ENCODE assay signal across 19 mouse cellular contexts in genomic region chr13:73767224-73767623, GRCm38 (mm10). TPM values are rescaled to one million over a fixed set of nuclear protein-coding genes. Genes with fewer than 3 reads are reported as not detected.
DNase-seq lines count a peak whose midpoint lies in the region; ATAC-seq and TF ChIP-seq lines count a peak whose summit lies in the region.
"Had no signal": no experiment of that assay in that cellular context is flagged by ENCODE, and none has a peak within 500 bp of the region (broad histone marks: within the 10 kb centered on the region; RNA-seq: fewer than 3 reads in every experiment).

No protein-coding gene starts in this region.

- H3K9ac ChIP-seq in heart, embryonic 13.5 days: peak overlapping the region; percentile 96; the same call in 1 of the 2 replicates
- H3K9ac ChIP-seq in liver, embryonic 11.5 days (ENCODE audit: low read depth, low read length): no peak overlapping the region
- H3K9ac ChIP-seq in liver, embryonic 12.5 days: no peak overlapping the region
- peak overlapping the region; percentile 46; the same call in 1 of the 2 replicates for H3K9ac ChIP-seq in intestine, embryonic 16.5 days (ENCODE audit: low read depth, low read length)
- H3K9ac ChIP-seq: kidney, embryonic 15.5 days; lung, embryonic 14.5 days; neural tube, embryonic 13.5 days had no signal

- peaks cover 9% of the 10 kb centered on the region for H3K36me3 ChIP-seq in heart, embryonic 13.5 days
- H3K36me3 ChIP-seq in liver, embryonic 11.5 days (ENCODE audit: control insufficient read depth, insufficient read depth, low read length): no peaks in the 10 kb centered on the region
- 0 out of 2 replicates have a peak, but pooled peaks cover 4% of the 10 kb centered on the region for H3K36me3 ChIP-seq in liver, embryonic 12.5 days
- H3K36me3 ChIP-seq in intestine, embryonic 16.5 days (ENCODE audit: control insufficient read depth, insufficient read depth, low read length): no peaks in the 10 kb centered on the region
- H3K36me3 ChIP-seq in small intestine, adult 2 months (ENCODE audit: control insufficient read depth, insufficient read depth, low read length): peaks cover 6% of the 10 kb centered on the region
- H3K36me3 ChIP-seq: kidney, embryonic 15.5 days; neural tube, embryonic 13.5 days had no signal

- 57% methylated on average over 8 of the region's 8 CpGs for WGBS in heart, embryonic 13.5 days
- 67% methylated on average over 8 of the region's 8 CpGs for WGBS in liver, embryonic 11.5 days
- 60% methylated on average over 8 of the region's 8 CpGs for WGBS in liver, embryonic 12.5 days (ENCODE audit: insufficient replicate concordance)
- 54% methylated on average over 8 of the region's 8 CpGs for WGBS in intestine, embryonic 16.5 days
- WGBS in small intestine, adult 2 months: 23% methylated on average over 8 of the region's 8 CpGs

- no peaks in the 10 kb centered on the region for H3K9me3 ChIP-seq in heart, embryonic 13.5 days
- no peaks in the 10 kb centered on the region for H3K9me3 ChIP-seq in liver, embryonic 11.5 days (ENCODE audit: control insufficient read depth, low read length)
- no peaks in the 10 kb centered on the region for H3K9me3 ChIP-seq in liver, embryonic 12.5 days (replicated peaks)
- no peaks in the 10 kb centered on the region for H3K9me3 ChIP-seq in intestine, embryonic 16.5 days (ENCODE audit: control insufficient read depth, low read length)
- H3K9me3 ChIP-seq: kidney, embryonic 15.5 days; neural tube, embryonic 13.5 days had no signal

- no peak for TF ChIP-seq CTCF in small intestine, adult 2 months (IDR thresholded peaks at IDR 0.05; ENCODE audit: extremely low read depth, insufficient read length, insufficient replicate concordance, low read depth, low read length)

- ATAC-seq in heart, embryonic 13.5 days (ENCODE audit: extremely low read depth, insufficient number of reproducible peaks, low FRiP score, low TSS enrichment): no peak
- ATAC-seq in liver, embryonic 11.5 days (replicated peaks; ENCODE audit: low FRiP score): no peak
- no peak for ATAC-seq in liver, embryonic 12.5 days
- ATAC-seq in intestine, embryonic 16.5 days: no peak
- ATAC-seq: forebrain, embryonic 16.5 days had no signal

- peaks cover 79% of the 10 kb centered on the region for H3K4me1 ChIP-seq in heart, embryonic 13.5 days
- H3K4me1 ChIP-seq in liver, embryonic 11.5 days (replicated peaks; ENCODE audit: control insufficient read depth, insufficient read depth, low read length): peaks cover 20% of the 10 kb centered on the region
- peaks cover 77% of the 10 kb centered on the region for H3K4me1 ChIP-seq in liver, embryonic 12.5 days
- H3K4me1 ChIP-seq in intestine, embryonic 16.5 days (ENCODE audit: control insufficient read depth, insufficient read depth, low read length): peaks cover 59% of the 10 kb centered on the region
- H3K4me1 ChIP-seq in small intestine, adult 2 months (ENCODE audit: control insufficient read depth, insufficient read depth, insufficient read length, low read length): peaks cover 64% of the 10 kb centered on the region

- no peaks in the 10 kb centered on the region for H3K27me3 ChIP-seq in heart, embryonic 13.5 days (replicated peaks)
- H3K27me3 ChIP-seq in liver, embryonic 11.5 days (replicated peaks; ENCODE audit: control insufficient read depth, insufficient read depth, low read length): no peaks in the 10 kb centered on the region
- no peaks in the 10 kb centered on the region for H3K27me3 ChIP-seq in liver, embryonic 12.5 days (replicated peaks)
- H3K27me3 ChIP-seq in intestine, embryonic 16.5 days (replicated peaks; ENCODE audit: control insufficient read depth, insufficient read depth, low read length): no peaks in the 10 kb centered on the region
- no peaks in the 10 kb centered on the region for H3K27me3 ChIP-seq in small intestine, adult 2 months (ENCODE audit: control insufficient read depth, insufficient read depth, low read length)
- H3K27me3 ChIP-seq: kidney, embryonic 15.5 days; neural tube, embryonic 13.5 days had no signal

- H3K4me3 ChIP-seq in heart, embryonic 13.5 days: no peak overlapping the region
- H3K4me3 ChIP-seq in liver, embryonic 11.5 days (ENCODE audit: low read depth, low read length): no peak overlapping the region
- H3K4me3 ChIP-seq in liver, embryonic 12.5 days: no peak overlapping the region
- no peak overlapping the region for H3K4me3 ChIP-seq in intestine, embryonic 16.5 days (ENCODE audit: low read length)
- no peak overlapping the region for H3K4me3 ChIP-seq in small intestine, adult 2 months (ENCODE audit: low read depth, low read length)
- H3K4me3 ChIP-seq: kidney, embryonic 15.5 days; neural tube, embryonic 13.5 days had no signal

- H3K27ac ChIP-seq in heart, embryonic 13.5 days (replicated peaks): no peak overlapping the region
- no peak overlapping the region for H3K27ac ChIP-seq in liver, embryonic 11.5 days (ENCODE audit: low read depth, low read length)
- H3K27ac ChIP-seq in liver, embryonic 12.5 days: no peak overlapping the region
- H3K27ac ChIP-seq in intestine, embryonic 16.5 days (ENCODE audit: low read length): peak overlapping the region; percentile 94
- H3K27ac ChIP-seq in small intestine, adult 2 months (ENCODE audit: insufficient read depth, low read depth, low read length): peak overlapping the region; percentile 81
- H3K27ac ChIP-seq: kidney, embryonic 15.5 days; neural tube, embryonic 13.5 days had no signal

- peak overlapping the region; percentile 97 for H3K4me2 ChIP-seq in heart, embryonic 13.5 days
- peak overlapping the region; percentile 27 for H3K4me2 ChIP-seq in liver, embryonic 11.5 days
- no peak overlapping the region for H3K4me2 ChIP-seq in liver, embryonic 12.5 days
- peak overlapping the region; percentile 30; the same call in 1 of the 2 replicates for H3K4me2 ChIP-seq in intestine, embryonic 16.5 days (ENCODE audit: low read depth, low read length)
- H3K4me2 ChIP-seq: kidney, embryonic 15.5 days; lung, embryonic 14.5 days; neural tube, embryonic 13.5 days had no signal

- no peak for TF ChIP-seq POLR2A in small intestine, adult 2 months (IDR thresholded peaks at IDR 0.05; ENCODE audit: low read depth, low read length)

- DNase-seq in heart, postnatal 4 days: no peak
- DNase-seq in liver, embryonic 11.5 days (ENCODE audit: low spot score): no peak
- DNase-seq in embryo, embryonic 9.5 days (ENCODE audit: extremely low spot score): no peak
- DNase-seq in frontal cortex, postnatal 25 days (ENCODE audit: low spot score in 2 of 2): no peak
- DNase-seq: adrenal gland, adult 2 months; B cell, adult 2 months; cerebellum, adult 9-10 months; kidney, postnatal 4 days; lung, embryonic 14.5 days; midbrain, embryonic 14.5 days; right cerebral cortex, adult 18-20 months; thymus, postnatal 4 days had no signal

RNA-seq across cellular contexts. Expression of gene Slc12a7, which starts 34.3 kb away (rescaled TPM):
- 31.6 and 32.1 TPM in 2 replicates for polyA plus RNA-seq in heart, embryonic 13.5 days (2015; fragmentation: Nextera tagmentation; extraction: Ambion mirVana)
- total RNA-seq in heart, postnatal 4 days (2021): 100 to 1,000 TPM; 145 to 150 TPM
- 20.4 and 21.0 TPM in 2 replicates for polyA plus RNA-seq in liver, embryonic 11.5 days (2014; fragmentation: Nextera tagmentation; extraction: Ambion mirVana)
- 10.8 and 11.1 TPM in 2 replicates for polyA plus RNA-seq in liver, embryonic 12.5 days (2016; fragmentation: Nextera tagmentation; extraction: Ambion mirVana)
- 28.7 and 31.7 TPM in 2 replicates for polyA plus RNA-seq in intestine, embryonic 16.5 days (2015; fragmentation: Nextera tagmentation; extraction: Ambion mirVana)
- polyA plus RNA-seq in small intestine, adult 2 months (2012; rRNA removed): 74.3 and 147 TPM in 2 replicates

Comparison
In these comparisons a context has a peak if more than half of its experiments do, and no peak if none do; other contexts are left out.
1. H3K27ac ChIP-seq: peak in intestine, embryonic 16.5 days (single experiment) and small intestine, adult 2 months (single experiment); none in heart, embryonic 13.5 days (single experiment), liver, embryonic 11.5 days (single experiment) and liver, embryonic 12.5 days (single experiment).
2. H3K9ac ChIP-seq: peak in heart, embryonic 13.5 days (single experiment) and intestine, embryonic 16.5 days (single experiment); none in liver, embryonic 11.5 days (single experiment) and liver, embryonic 12.5 days (single experiment).